Mouse (Mus musculus): ENCODE results near the gene Slc22a13. TPM values are rescaled to one million over a fixed set of nuclear protein-coding genes. Genes with fewer than 3 reads are reported as not detected.

Slc22a13 gene
- total and polyA plus RNA-seq, 2 experiments from 2014 or later, result not detected

DNA sequence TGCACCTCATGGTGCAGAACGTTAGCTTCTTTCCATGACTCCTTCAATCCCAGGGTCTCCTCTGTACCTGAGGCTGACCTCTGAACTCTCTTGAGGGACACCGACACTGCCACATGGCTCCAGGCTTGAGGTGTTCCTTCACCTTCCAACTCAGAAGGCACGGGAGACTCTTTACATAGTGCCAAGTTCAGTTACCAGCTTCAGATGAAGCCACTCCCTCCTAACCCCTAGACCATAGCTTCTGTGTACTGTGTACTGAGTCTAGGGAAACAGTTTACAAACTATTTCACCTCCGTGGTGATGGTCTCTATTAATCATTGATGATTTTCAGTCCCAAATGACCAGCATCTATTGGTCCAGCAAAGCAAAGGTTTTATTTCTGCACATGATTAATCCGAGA is 7.2 kb downstream of the Slc22a13 start:
- Histone ChIP-seq H3K4me2 (ENCODE audit: low read depth, low read length) (no peak overlapping the region), H3K36me3 (replicated peaks; ENCODE audit: control insufficient read depth, insufficient read depth, low read length) (no peaks in the 10 kb centered on the region), H3K4me3 (ENCODE audit: low read depth, low read length) (no peak overlapping the region), H3K27me3 (ENCODE audit: control insufficient read depth, insufficient read depth, low read length) (no peaks in the 10 kb centered on the region), H3K4me1 (ENCODE audit: control insufficient read depth, insufficient read depth) (no peaks in the 10 kb centered on the region), H3K9ac (replicated peaks; ENCODE audit: low read depth, low read length) (no peak overlapping the region), H3K27ac (ENCODE audit: low read depth) (no peak overlapping the region), H3K9me3 (replicated peaks; ENCODE audit: control insufficient read depth, low read length) (0 out of 2 replicates have a peak, but pooled peaks cover 7% of the 10 kb centered on the region)
- no peak for ATAC-seq (ENCODE audit: insufficient read depth, low read depth)
- DNase-seq (ENCODE audit: low spot score), result no peak
- 80% methylated on average over 5 of the region's 5 CpGs for WGBS
- no peak for TF ChIP-seq EP300 (IDR thresholded peaks at IDR 0.05; ENCODE audit: low read depth)
- no peak for TF ChIP-seq CTCF (IDR thresholded peaks at IDR 0.05; ENCODE audit: low read depth)

DNA sequence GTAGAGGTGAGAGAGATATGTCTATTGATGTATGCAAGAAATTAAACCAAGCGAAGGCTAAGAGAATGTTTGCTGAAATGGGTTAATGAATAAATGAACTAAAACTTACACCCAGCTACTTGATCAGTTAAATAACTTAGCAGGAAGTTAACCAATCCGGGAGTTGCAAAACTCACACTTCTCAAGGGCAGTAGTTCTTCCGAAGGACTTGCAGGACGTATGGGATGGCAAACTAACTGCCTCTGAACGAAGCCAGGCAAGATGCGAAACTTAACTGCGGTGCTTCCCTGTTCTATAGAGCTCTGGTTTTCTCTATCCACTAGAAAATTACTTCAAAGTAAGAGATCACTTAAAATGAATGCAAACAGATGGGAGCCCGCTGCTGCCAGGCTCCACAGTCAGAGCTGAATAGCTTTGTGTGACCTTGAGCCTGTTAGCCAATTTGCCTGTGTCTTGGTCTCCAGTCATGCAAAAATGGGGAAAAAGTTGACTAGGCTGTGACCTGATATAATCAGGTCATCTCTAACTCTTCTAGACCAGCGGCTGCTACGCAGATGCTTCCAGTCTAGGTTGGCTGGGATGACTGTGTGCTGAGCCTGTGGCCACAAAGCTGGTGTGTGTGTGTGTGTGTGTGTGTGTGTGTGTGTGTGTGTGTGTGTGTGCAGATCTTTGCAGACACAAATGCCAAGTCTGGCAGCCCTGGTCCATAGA is 9.6 kb downstream of the Slc22a13 start:
- no peaks in the 10 kb centered on the region for H3K27me3 ChIP-seq (ENCODE audit: control insufficient read depth, insufficient read depth, low read length)
- H3K9ac ChIP-seq (replicated peaks; ENCODE audit: low read depth, low read length), result no peak overlapping the region
- 80% methylated on average over 10 of the region's 10 CpGs for WGBS
- no peak for ATAC-seq (ENCODE audit: insufficient read depth, low read depth)
- TF ChIP-seq EP300 (IDR thresholded peaks at IDR 0.05; ENCODE audit: low read depth), result no peak
- no peak for TF ChIP-seq CTCF (IDR thresholded peaks at IDR 0.05; ENCODE audit: low read depth)
- H3K4me3 ChIP-seq (ENCODE audit: low read depth, low read length), result no peak overlapping the region
- 0 out of 2 replicates have a peak, but pooled peaks cover 2% of the 10 kb centered on the region for H3K9me3 ChIP-seq (replicated peaks; ENCODE audit: control insufficient read depth, low read length)
- no peak for DNase-seq (ENCODE audit: low spot score)
- no peaks in the 10 kb centered on the region for H3K4me1 ChIP-seq (ENCODE audit: control insufficient read depth, insufficient read depth)
- H3K36me3 ChIP-seq (replicated peaks; ENCODE audit: control insufficient read depth, insufficient read depth, low read length), result no peaks in the 10 kb centered on the region
- no peak overlapping the region for H3K27ac ChIP-seq (ENCODE audit: low read depth)
- H3K4me2 ChIP-seq (ENCODE audit: low read depth, low read length), result no peak overlapping the region

DNA sequence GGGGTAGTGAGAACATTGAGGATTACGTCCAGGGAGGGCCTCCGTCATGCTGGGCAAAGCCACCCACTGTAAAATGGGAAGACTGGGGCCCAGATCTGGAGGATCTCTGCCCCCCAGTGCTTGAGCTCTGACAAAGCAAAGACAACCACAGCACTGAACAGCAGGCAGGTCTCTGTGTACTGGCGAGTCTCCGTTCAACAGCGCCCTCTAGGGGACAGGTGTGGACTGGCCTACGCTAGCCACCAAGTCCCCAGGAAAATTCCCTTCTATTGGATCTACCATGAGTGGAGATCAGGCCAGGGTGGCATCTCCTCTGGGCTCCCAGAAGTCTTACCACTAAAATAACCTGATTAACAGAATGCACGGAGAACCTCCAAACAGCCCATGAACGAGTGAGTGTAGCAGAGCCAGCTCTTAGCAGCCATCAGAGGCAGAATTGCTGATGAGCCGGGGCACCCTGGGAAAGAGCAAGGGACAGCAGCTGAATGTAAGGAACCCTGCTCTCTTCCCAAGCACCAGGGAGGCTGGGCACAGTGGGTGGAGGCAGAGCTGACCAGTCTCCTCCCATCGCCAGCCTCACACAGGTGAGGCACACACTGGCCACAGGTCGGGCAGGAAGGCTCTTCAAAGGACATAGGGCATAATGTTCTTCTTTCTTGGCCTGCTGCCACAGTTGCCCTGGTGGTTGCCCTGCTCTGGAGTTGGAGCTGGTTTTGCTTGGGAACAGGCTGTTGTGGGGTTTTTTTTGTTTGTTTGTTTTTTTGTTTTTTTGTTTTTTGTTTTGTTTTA is 16.5 kb downstream of the Slc22a13 start:
- Histone ChIP-seq H3K36me3 (replicated peaks; ENCODE audit: control insufficient read depth, insufficient read depth, low read length) (no peaks in the 10 kb centered on the region), H3K4me3 (ENCODE audit: low read depth, low read length) (no peak overlapping the region), H3K4me1 (ENCODE audit: control insufficient read depth, insufficient read depth) (no peaks in the 10 kb centered on the region), H3K9me3 (replicated peaks; ENCODE audit: control insufficient read depth, low read length) (no peaks in the 10 kb centered on the region), H3K4me2 (ENCODE audit: low read depth, low read length) (no peak overlapping the region), H3K9ac (replicated peaks; ENCODE audit: low read depth, low read length) (no peak overlapping the region), H3K27me3 (ENCODE audit: control insufficient read depth, insufficient read depth, low read length) (no peaks in the 10 kb centered on the region), H3K27ac (ENCODE audit: low read depth) (no peak overlapping the region)
- no peak for DNase-seq (ENCODE audit: low spot score)
- 36% methylated on average over 11 of the region's 11 CpGs for WGBS
- no peak for ATAC-seq (ENCODE audit: insufficient read depth, low read depth)
- TF ChIP-seq CTCF (IDR thresholded peaks at IDR 0.05; ENCODE audit: low read depth) (peak; percentile 38), EP300 (IDR thresholded peaks at IDR 0.05; ENCODE audit: low read depth) (no peak)

DNA sequence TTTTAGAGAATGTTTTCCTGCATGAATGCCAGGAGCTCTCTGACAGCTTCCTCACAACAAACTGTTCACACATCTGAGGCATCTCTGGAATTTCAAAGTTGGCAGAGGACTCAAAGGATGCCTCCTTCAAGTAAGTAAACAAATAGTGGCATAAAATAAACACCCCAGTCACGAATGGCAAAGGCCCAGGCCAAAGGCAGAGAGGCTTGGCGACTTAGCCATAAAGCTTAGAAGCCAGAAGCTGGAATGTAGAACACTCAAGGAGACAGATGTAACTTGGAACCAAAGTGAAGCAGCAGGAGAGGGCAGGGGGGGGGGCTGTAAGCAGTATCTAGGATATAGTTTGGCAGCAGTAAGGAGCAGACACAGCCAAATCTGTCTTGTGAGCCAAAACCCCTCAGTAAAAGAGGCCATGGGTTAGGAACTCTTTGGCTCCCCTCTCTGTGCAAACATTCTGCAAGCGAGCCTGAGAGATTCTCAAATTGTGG is 27.6 kb downstream of the Slc22a13 start:
- TF ChIP-seq EP300 (IDR thresholded peaks at IDR 0.05; ENCODE audit: low read depth) (no peak), CTCF (IDR thresholded peaks at IDR 0.05; ENCODE audit: low read depth) (no peak)
- 31% methylated on average over 3 of the region's 3 CpGs for WGBS
- H3K4me3 ChIP-seq (ENCODE audit: low read depth, low read length), result no peak overlapping the region
- no peak for DNase-seq (ENCODE audit: low spot score)
- H3K27me3 ChIP-seq (ENCODE audit: control insufficient read depth, insufficient read depth, low read length), result no peaks in the 10 kb centered on the region
- no peaks in the 10 kb centered on the region for H3K36me3 ChIP-seq (replicated peaks; ENCODE audit: control insufficient read depth, insufficient read depth, low read length)
- H3K9ac ChIP-seq (replicated peaks; ENCODE audit: low read depth, low read length), result no peak overlapping the region
- H3K27ac ChIP-seq (ENCODE audit: low read depth), result no peak overlapping the region
- H3K4me2 ChIP-seq (ENCODE audit: low read depth, low read length), result no peak overlapping the region
- H3K9me3 ChIP-seq (replicated peaks; ENCODE audit: control insufficient read depth, low read length), result no peaks in the 10 kb centered on the region
- H3K4me1 ChIP-seq (ENCODE audit: control insufficient read depth, insufficient read depth), result no peaks in the 10 kb centered on the region
- ATAC-seq (ENCODE audit: insufficient read depth, low read depth), result no peak

DNA sequence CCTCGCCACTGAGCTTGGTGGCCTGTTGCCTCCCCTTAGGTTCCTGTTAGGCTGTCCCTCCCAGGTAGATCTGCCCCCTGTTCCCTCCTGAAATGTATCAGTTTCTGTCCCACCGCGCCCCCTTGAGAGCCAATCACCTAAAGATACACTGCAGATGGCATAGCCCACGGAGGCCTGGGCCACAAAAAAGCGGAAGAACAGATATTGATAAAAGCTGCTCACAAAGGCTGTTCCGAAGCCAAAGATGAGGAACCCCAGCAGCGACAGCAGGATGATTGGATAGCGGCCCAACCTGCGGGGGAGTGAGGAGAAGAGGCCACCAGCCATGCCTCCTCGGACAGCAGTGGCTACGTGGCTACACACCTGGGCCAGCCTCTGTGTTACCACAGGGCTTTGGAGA is 29.6 kb downstream of the Slc22a13 start:
- Histone ChIP-seq H3K36me3 (replicated peaks; ENCODE audit: control insufficient read depth, insufficient read depth, low read length) (no peaks in the 10 kb centered on the region), H3K27me3 (ENCODE audit: control insufficient read depth, insufficient read depth, low read length) (no peaks in the 10 kb centered on the region), H3K4me3 (ENCODE audit: low read depth, low read length) (no peak overlapping the region), H3K4me1 (ENCODE audit: control insufficient read depth, insufficient read depth) (no peaks in the 10 kb centered on the region), H3K9ac (replicated peaks; ENCODE audit: low read depth, low read length) (no peak overlapping the region), H3K9me3 (replicated peaks; ENCODE audit: control insufficient read depth, low read length) (no peaks in the 10 kb centered on the region), H3K27ac (ENCODE audit: low read depth) (no peak overlapping the region), H3K4me2 (ENCODE audit: low read depth, low read length) (no peak overlapping the region)
- DNase-seq (ENCODE audit: low spot score), result no peak
- TF ChIP-seq CTCF (IDR thresholded peaks at IDR 0.05; ENCODE audit: low read depth), result no peak
- no peak for TF ChIP-seq EP300 (IDR thresholded peaks at IDR 0.05; ENCODE audit: low read depth)
- no peak for ATAC-seq (ENCODE audit: insufficient read depth, low read depth)
- 76% methylated on average over 11 of the region's 11 CpGs for WGBS

Measured in heart, postnatal 0 days (tissue).